Comparison of ENCODE assay signal across 15 mouse cellular contexts in the genomic region with DNA sequence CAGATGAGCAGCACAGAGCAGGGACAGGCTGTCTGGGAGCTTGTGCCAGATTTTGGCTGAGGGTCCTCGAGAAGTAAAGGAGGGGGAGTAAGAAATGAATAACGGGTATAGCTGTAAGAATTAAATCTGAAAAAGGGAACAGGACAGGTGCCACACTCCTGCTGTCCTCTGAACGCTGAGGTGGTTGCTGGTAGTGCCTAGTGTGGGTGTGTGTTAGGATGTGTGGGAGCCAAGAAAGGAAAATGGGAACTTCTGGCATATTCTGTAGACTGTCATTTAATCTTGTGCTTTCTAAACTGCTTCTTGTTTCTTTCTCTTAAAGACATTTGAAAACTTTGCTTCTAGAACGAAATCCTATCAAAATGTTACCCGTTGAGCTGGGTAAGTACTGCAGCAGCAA. TPM values are rescaled to one million over a fixed set of nuclear protein-coding genes. Genes with fewer than 3 reads are reported as not detected.
"Had no signal": no experiment of that assay in that cellular context is flagged by ENCODE, and none has a peak within 500 bp of the region (broad histone marks: within the 10 kb centered on the region; RNA-seq: fewer than 3 reads in every experiment).

No protein-coding gene starts in this region.

- H3K4me1 ChIP-seq: liver, embryonic 15.5 days; midbrain, embryonic 15.5 days; neural tube, embryonic 13.5 days had no signal

- DNase-seq: kidney, adult 11 months; kidney, adult 9 months; kidney, postnatal 36 days; layer of hippocampus, adult 9-11 months; layer of hippocampus, postnatal 36 days; retina, postnatal 1 day; right cerebral cortex, postnatal 14 days; thymus, adult 2 months had no signal

- H3K9me3 ChIP-seq: limb, embryonic 12.5 days; liver, embryonic 15.5 days; megakaryocyte, embryonic 14.5 days; midbrain, embryonic 15.5 days; neural tube, embryonic 13.5 days had no signal

- H3K36me3 ChIP-seq: limb, embryonic 12.5 days; liver, embryonic 15.5 days; midbrain, embryonic 15.5 days; neural tube, embryonic 13.5 days had no signal

- H3K27me3 ChIP-seq: limb, embryonic 12.5 days; liver, embryonic 15.5 days; megakaryocyte, embryonic 14.5 days; midbrain, embryonic 15.5 days; neural tube, embryonic 13.5 days had no signal

- H3K4me3 ChIP-seq: limb, embryonic 12.5 days; liver, embryonic 15.5 days; midbrain, embryonic 15.5 days; neural tube, embryonic 13.5 days had no signal

- H3K27ac ChIP-seq: kidney, postnatal 0 days; limb, embryonic 12.5 days; liver, embryonic 15.5 days; midbrain, embryonic 15.5 days; neural tube, embryonic 13.5 days had no signal

RNA-seq across cellular contexts. Expression of gene Stk32c, which starts 8.0 kb away (rescaled TPM):
- polyA plus RNA-seq: liver, embryonic 15.5 days had no signal

RNA-seq across cellular contexts. Expression of gene Lrrc27, which starts 8.3 kb away (rescaled TPM):
- total RNA-seq: monocyte, adult 5-6 weeks had no signal
